Mouse (Mus musculus) bone marrow macrophage, adult 2 months (primary cell): ENCODE measurements around the gene Arid1a.

ENCODE experiments used
- CTCF ChIP-seq: IDR thresholded peaks from 2 replicates; pipeline ENCODE4 v1.5.1; 2012; ENCODE audit warnings: low read depth, mild to moderate bottlenecking, low read length, moderate library complexity
- POLR2A ChIP-seq: IDR thresholded peaks from 2 replicates; pipeline ENCODE4 v1.6.1; 2012; ENCODE audit warnings: mild to moderate bottlenecking, low read depth, low read length, borderline replicate concordance

- TF ChIP-seq POLR2A = no peak
- TF ChIP-seq CTCF = no peak
Measured at GRCm38 (mm10) chr4:133662421-133662820, 94.1 kb downstream of the Arid1a start.
